Mouse (Mus musculus): Measurements from ENCODE around the gene Cntnap2.

DNA sequence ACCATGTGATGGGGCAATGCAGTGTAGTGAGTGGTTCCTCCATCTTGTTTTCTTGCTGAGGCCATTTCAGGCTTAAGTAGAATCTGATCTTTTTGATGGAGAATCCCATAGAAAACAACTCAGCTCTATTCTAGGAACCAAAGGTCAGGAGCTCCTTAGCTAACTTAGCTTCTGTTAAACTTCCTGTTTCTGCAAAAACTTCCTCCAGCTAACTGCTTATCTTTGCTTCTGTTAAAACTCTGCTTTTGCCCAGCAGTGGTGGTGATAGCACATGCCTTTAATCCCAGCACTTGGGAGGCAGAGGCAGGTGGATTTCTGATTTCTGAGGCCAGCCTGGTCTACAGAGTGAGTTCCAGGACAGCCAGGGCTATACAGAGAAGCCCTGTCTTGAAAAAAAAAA is 2258.1 kb downstream of the Cntnap2 start:
- no peak for TF ChIP-seq CTCF (conservative IDR thresholded peaks at IDR 0.05; ENCODE audit: low read length)
- TF ChIP-seq NANOG (IDR thresholded peaks at IDR 0.05; ENCODE audit: borderline replicate concordance, low read length), result no peak
- TF ChIP-seq POU5F1 (IDR thresholded peaks at IDR 0.05; ENCODE audit: borderline replicate concordance, low read length), result no peak
